Mouse (Mus musculus) NIH3T3 (cell line): Measurements from ENCODE around the gene Trp53i13.
A peak's percentile ranks its signal among the peaks of the same experiment; 100 is the strongest.

Source experiments
- DNase-seq: peaks from one replicate; pipeline ENCODE4 v3.0.0-alpha.2; 2012; ENCODE audit warnings: low read depth

Trp53i13 gene

DNA sequence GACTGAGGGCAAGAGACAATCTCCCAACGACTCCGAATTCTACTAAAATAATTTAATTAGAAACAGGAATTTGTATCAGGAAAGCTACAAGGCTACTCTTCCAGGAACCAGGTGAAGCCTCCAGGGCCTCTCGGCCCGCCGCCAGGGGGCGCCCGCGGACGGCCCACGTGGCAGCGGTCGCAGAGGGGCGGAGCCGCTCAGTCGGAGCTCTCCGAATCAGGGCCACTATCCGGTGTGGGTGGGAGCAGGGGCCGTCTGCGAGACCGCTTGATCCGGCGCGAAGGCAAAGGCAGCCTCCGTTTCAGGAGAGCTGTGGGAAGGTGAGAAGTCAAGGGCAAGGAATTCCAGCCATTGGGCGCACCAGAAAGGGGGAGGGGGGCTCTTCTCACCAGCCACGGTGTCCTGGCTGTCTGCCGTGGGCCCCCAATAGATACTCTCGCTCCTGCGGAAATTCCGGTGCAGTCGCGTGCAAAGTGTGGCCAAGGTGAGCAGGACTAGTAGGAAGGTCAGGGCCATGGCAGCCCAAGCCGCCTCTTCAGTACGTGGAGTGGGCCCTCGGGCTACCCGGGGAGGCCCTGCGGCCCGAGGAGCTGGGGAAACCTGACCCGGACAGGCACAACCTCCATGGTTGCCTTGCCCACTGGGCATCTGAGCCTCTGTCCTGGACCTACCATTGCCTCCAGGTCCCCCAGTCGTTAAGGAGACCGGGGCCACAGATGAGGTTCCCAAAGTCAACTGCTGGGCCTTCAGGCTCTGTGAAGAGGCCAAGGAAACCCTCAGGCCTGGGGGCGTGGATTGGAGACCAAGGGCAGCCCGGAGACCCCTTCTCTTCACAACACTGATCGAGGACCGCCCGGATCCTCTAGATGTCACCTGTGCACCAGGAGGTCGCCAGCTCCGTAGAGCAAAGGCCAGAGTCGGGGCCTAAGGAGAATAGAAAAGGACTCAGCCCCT, 7.4 kb downstream of the Trp53i13 start:
- DNase-seq, result peak; percentile 64

DNA sequence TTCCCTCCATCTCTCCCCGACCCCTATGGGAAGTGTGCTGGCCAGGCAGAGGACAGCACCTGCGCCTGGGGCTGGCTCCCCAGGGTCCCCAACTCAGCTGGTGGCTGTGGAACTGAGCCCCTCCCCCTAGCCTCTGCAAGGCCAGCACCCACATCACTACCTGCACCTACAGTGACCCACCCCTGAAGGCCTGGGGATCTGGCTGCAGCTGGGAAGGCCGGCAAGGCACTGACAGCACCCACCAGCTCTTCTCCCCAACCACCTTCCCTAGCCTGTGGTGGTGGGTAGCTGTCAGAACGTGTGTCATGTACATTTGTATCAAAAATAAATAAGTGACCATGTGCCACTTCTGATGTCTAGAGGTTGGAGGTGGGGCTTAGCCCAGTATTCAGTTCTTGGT, 8.4 kb downstream of the Trp53i13 start:
- no peak for DNase-seq

- no peak for DNase-seq
These were observed 8.8 kb downstream of the Trp53i13 start for GRCm38 (mm10) chr11:77506941-77507340.

DNA sequence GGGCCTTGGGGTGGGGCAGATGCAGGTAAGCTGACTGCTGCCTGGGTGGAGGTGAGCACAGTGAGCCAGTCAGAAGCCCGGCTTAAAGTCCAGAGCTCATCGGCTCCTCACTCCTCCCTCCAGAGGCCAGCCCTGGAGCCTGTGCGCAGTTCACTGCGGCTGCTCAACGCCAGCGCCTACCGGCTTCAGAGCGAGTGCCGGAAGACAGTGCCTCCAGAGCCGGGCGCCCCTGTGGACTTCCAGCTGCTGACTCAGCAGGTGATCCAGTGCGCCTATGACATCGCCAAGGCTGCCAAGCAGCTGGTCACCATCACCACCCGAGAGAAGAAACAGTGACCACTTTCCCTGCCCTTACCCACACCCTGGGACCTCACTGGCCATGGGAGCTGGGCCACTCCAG, 9.5 kb downstream of the Trp53i13 start:
- DNase-seq, result no peak

GRCm38 (mm10) chr11:77505291-77505980, 10.3 kb downstream of the Trp53i13 start:
- DNase-seq, result no peak

DNA sequence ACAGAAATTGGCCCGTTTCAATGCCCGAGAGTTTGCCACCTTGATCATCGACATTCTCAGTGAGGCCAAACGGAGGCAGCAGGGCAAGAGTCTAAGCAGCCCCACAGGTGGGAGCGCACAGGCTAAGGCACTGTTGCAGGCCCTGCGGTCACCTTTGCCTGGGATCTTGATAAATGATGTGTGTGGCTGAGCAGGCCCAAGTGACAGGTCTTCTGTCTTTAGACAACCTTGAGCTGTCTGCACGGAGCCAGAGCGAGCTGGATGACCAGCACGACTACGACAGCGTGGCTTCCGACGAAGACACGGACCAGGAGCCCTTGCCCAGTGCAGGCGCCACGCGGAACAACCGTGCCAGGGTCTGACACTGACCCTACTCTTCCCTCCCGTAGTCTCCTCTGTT, 11.4 kb downstream of the Trp53i13 start:
- no peak for DNase-seq

GRCm38 (mm10) chr11:77503511-77503910, 12.3 kb downstream of the Trp53i13 start:
- DNase-seq, result peak; percentile 83

- no peak for DNase-seq
These were observed 13.3 kb downstream of the Trp53i13 start for GRCm38 (mm10) chr11:77502481-77502880.

- DNase-seq, result no peak
These were observed 13.8 kb downstream of the Trp53i13 start for GRCm38 (mm10) chr11:77501971-77502370.

- peak; percentile 89 for DNase-seq
These were observed 14.4 kb downstream of the Trp53i13 start for GRCm38 (mm10) chr11:77501392-77501791.

GRCm38 (mm10) chr11:77500361-77501325, 15.1 kb downstream of the Trp53i13 start:
- no peak for DNase-seq

GRCm38 (mm10) chr11:77499354-77499753, 16.4 kb downstream of the Trp53i13 start:
- DNase-seq, result no peak

DNA sequence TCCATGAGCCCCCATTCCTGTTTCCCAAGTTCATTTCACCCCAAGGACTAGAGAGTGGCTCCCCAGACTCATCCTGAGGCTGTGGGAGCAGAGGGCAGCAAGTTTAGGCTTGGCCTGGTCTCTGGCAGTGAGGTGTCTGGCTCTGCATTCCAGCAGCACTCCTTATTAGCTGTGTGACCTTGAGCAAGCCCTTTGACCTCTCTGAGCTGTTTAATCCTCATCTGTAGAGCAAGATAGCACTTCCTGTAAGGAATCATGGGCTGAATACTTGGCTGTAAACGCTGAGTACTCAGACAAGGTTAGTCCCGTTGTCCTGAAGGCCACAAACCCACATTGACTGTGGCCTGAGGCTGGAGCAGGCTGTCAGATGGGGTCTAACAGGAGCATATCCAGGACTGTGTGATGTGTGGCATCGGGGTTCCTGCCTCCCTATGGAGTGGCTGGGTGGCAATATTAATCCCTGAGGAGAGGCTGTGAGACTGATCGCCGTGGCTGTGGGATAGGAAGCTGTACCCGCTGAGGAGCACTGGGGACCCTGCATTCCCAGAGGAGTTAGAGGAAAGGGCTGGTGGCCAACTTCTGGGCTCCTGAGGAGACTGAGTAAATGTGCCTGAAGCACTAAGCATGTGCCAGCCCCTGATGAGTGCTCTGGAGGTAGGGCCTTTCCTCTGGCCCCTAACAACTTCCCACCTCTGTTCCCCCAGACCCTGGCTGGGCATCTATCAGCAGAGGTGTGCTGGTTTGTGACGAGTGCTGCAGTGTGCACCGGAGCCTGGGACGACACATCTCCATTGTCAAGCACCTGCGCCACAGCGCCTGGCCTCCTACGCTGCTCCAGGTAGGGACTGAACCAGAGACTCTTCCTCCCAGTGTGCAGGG, 17.3 kb downstream of the Trp53i13 start:
- DNase-seq, result no peak

- no peak for DNase-seq
These were observed 17.9 kb downstream of the Trp53i13 start for GRCm38 (mm10) chr11:77497851-77498250.

DNA sequence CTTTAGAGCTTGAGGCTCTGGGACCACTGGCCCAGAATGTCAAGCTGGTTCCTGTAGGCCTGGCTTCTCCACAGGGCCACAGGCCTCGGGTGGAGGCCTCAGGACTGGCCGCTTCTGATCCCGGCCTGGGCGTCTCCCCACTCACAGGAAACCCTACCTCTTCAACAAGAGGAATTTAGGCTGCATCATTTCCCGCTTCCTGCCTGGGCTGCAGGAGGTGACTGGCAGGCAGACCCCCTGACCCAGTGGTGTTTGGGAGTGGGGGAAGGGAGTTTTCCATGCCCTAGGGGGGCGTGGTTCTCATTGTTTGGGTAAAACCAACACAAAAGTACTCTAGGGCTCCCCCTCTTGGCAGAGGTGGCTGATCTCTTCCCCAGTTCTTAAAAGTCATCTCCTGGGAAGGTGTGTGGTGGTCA, 18.4 kb downstream of the Trp53i13 start:
- peak; percentile 78 for DNase-seq

- no peak for DNase-seq
These were observed 20.3 kb downstream of the Trp53i13 start for GRCm38 (mm10) chr11:77495507-77495906.

GRCm38 (mm10) chr11:77494782-77495181, 21.0 kb downstream of the Trp53i13 start:
- DNase-seq, result no peak

DNA sequence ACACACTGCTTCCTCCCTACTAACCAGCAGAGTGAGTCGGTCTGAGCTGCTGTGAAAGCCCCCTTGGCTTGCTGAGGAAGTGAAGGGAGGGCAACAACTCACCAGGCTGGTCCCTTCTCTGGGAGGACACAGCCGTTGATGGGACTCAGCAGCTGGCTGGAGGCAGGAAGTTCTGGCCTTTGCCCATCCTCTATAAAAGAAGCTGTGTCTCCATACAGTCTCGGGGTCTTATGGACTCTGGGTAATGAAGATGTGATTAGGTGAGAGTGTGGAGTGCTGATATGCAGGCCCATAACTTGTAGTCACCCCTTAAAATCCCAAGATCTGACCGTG, 21.5 kb downstream of the Trp53i13 start:
- no peak for DNase-seq

DNA sequence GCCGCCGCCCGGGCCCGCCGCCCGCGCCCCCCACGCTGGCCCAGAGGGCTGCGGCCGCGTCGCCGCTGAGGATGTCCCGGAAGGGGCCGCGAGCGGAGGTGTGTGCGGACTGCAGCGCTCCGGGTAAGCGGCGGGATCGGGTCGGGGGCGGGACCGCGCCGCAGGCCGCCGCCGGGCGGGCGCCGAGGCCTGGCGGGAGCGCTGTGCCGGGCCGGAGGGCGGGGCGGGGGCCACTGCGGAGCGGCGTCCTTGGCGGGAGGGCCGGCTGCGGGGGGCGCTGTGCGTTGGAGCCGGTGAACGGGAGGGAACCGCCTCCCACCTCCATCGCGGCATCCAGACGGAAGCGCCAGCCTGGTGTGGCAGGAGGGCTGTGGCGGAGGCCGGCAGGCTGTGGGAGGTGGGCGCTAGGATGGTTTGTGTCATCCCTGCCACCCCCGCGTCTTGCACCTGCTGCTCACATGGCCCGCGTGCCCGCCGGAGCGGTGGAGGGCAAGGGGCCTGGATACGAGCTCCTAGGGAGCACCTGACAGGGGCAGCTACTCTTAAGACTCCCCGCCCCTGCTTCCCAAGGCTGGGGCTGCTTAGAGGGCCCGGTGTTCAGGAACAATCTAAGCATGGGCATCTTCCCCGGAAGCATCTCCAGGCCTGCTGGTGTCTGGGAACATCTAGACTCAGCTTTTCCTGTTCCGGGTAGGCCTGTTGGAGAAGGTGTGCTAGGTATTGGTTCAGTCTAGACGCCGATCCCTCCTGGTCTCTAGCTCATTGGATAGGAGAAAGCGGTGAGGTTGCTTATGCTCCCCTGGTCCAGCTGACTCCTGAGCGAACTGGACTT, 22.1 kb downstream of the Trp53i13 start, which contains the start of gene Git1:
Gene Git1 (plus strand): TSS at position 51 of the 832 bp plus-strand sequence.
- peak; percentile 59 for DNase-seq

- DNase-seq, result peak; percentile 96
These were observed 22.9 kb downstream of the Trp53i13 start for GRCm38 (mm10) chr11:77492911-77493332.
